Mouse (Mus musculus) kidney, embryonic 15.5 days (tissue): ENCODE results near the gene Slc41a3. TPM values are rescaled to one million over a fixed set of nuclear protein-coding genes. Genes with fewer than 3 reads are reported as not detected.
A peak's percentile ranks its signal among the peaks of the same experiment; 100 is the strongest.
"Not testable (repeated sequence)": the region's sequence is repeated elsewhere in the genome, so short reads cannot be mapped to it uniquely, and the experiment has no call there.

Experiments
- ATAC-seq: fragments of 200-750 bp; cut with Nextera tagmentation; replicated peaks from 2 replicates; pipeline ENCODE4 v1.8.0; 2017; ENCODE audit warnings: moderate TSS enrichment; ENCODE audit not compliant: low FRiP score
- H3K27ac ChIP-seq: fragments of 300-500 bp; sonication (generic); 2 replicates; pipeline ENCODE4 v1.5.1; 2015; ENCODE audit warnings: mild to moderate bottlenecking, inconsistent platforms
- H3K27me3 ChIP-seq: fragments of 300-500 bp; sonication (generic); 2 replicates; pipeline ENCODE4 v1.6.1; 2015; ENCODE audit warnings: inconsistent platforms
- H3K36me3 ChIP-seq: fragments of 300-500 bp; sonication (generic); 2 replicates; pipeline ENCODE4 v1.6.1; 2015; ENCODE audit warnings: inconsistent platforms
- H3K4me1 ChIP-seq: fragments of 300-500 bp; sonication (generic); 2 replicates; pipeline ENCODE4 v1.6.1; 2015; ENCODE audit warnings: inconsistent platforms
- H3K4me2 ChIP-seq: fragments of 300-500 bp; sonication (generic); 2 replicates; pipeline ENCODE4 v1.6.1; 2015; ENCODE audit warnings: moderate library complexity, mild to moderate bottlenecking, inconsistent platforms
- H3K4me3 ChIP-seq: fragments of 300-500 bp; sonication (generic); replicated peaks from 2 replicates; pipeline ENCODE4 v1.5.1; 2015; ENCODE audit warnings: mild to moderate bottlenecking, inconsistent platforms
- H3K9ac ChIP-seq: fragments of 300-500 bp; sonication (generic); 2 replicates; pipeline ENCODE4 v1.6.1; 2015; ENCODE audit warnings: mild to moderate bottlenecking, inconsistent platforms
- H3K9me3 ChIP-seq: fragments of 300-500 bp; sonication (generic); replicated peaks from 2 replicates; pipeline ENCODE4 v1.6.1; 2016; ENCODE audit warnings: inconsistent platforms
- WGBS: fragments of 180-500 bp; shearing (Covaris S2); methylation state at CpG from one replicate; pipeline ENCODE4 v1.1.7; 2015; ENCODE audit warnings: mixed read lengths; 5-methylcytosine and 5-hydroxymethylcytosine counted together
- polyA plus RNA-seq: library from polyadenylated mRNA; unstranded; fragments of >200 nt; fragmentation: Nextera tagmentation; extraction: Ambion mirVana; gene quantifications from 2 replicates; pipeline ENCODE4 v1.2.1, GENCODE M21; 2015

Gene Slc41a3
- polyA plus RNA-seq, 1 experiment from 2014 or later = 7.6 TPM

DNA sequence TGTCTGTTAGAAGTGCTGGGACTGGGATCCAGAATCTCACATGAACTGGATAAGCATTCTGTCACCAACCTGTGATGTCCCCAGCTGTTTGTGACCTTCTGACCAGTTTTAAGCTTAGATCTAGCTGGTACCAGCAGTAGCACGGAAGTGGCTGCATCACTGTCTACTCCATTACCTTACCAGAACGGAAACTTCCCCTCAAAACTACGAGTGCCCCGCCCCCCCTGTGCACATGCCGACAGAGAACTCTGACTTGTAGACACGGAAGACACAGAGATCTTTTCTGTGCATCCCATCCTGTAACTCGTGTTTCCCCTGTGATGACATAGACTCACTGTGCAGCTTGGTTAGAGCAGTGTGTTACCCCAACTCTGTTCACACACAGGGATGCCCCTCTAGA is 25.9 kb downstream of the Slc41a3 start:
- ATAC-seq = no peak
- no peak overlapping the region for H3K27ac ChIP-seq
- no peaks in the 10 kb centered on the region for H3K9me3 ChIP-seq
- H3K4me2 ChIP-seq = no peak overlapping the region
- no peak overlapping the region for H3K9ac ChIP-seq
- WGBS = 93% methylated on average over 7 of the region's 7 CpGs
- no peaks in the 10 kb centered on the region for H3K36me3 ChIP-seq
- peaks cover 2% of the 10 kb centered on the region for H3K4me1 ChIP-seq
- H3K4me3 ChIP-seq = no peak overlapping the region
- H3K27me3 ChIP-seq = no peaks in the 10 kb centered on the region

DNA sequence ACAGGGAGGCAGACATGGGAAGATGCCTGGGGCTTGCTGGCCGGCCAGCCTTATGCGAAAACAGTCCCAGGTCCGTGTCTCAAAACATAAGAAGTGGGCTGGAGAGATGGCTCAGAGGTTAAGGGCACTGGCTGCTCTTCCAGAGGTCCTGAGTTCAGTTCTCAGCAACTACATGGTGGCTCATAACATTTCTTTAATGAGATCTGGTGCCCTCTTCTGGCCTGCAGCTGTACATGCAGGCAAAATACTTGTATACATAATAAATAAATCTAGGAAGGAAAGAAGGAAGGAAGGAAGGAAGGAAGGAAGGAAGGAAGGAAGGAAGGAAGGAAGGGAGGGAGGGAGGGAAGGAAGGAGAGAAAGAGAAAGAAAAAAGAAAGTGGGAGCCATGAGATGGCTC is 28.0 kb downstream of the Slc41a3 start:
- H3K27ac ChIP-seq, ATAC-seq, H3K36me3 ChIP-seq, H3K4me2 ChIP-seq, H3K9me3 ChIP-seq, H3K9ac ChIP-seq, H3K4me1 ChIP-seq, H3K27me3 ChIP-seq, H3K4me3 ChIP-seq: not testable (repeated sequence)
- WGBS = 85% methylated on average over 3 of the region's 3 CpGs

GRCm38 (mm10) chr6:90635081-90635480 is 30.6 kb downstream of the Slc41a3 start:
- Histone ChIP-seq H3K36me3 (no peaks in the 10 kb centered on the region), H3K9ac (no peak overlapping the region), H3K27me3 (no peaks in the 10 kb centered on the region), H3K4me1 (no peaks in the 10 kb centered on the region), H3K9me3 (no peaks in the 10 kb centered on the region), H3K27ac (no peak overlapping the region), H3K4me2 (no peak overlapping the region), H3K4me3 (no peak overlapping the region)
- 45% methylated on average over 4 of the region's 4 CpGs for WGBS
- ATAC-seq = no peak

DNA sequence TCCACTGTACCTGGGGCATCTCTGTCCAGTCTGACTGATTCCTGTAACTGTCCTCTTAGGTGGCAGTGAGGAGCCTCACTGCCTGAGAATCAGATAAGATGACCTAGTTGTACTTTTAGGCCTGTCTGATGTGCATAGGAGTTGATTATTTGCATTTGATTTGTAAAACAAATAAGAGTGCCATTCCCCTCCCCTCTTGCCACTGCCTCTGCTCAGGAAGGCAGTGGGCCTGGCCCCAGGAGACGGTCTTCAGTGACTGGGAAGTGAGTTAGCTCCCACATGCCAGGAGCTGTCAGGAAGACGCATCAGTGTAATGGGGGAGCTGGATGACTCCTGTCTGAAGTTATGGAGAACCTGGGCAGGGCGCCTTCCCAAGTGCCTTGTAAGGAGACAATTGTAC is 31.1 kb downstream of the Slc41a3 start:
- Histone ChIP-seq H3K9me3 (no peaks in the 10 kb centered on the region), H3K4me1 (no peaks in the 10 kb centered on the region), H3K9ac (no peak overlapping the region), H3K27me3 (no peaks in the 10 kb centered on the region), H3K27ac (no peak overlapping the region), H3K4me3 (no peak overlapping the region), H3K36me3 (no peaks in the 10 kb centered on the region), H3K4me2 (no peak overlapping the region)
- no peak for ATAC-seq
- 59% methylated on average over 3 of the region's 3 CpGs for WGBS

DNA sequence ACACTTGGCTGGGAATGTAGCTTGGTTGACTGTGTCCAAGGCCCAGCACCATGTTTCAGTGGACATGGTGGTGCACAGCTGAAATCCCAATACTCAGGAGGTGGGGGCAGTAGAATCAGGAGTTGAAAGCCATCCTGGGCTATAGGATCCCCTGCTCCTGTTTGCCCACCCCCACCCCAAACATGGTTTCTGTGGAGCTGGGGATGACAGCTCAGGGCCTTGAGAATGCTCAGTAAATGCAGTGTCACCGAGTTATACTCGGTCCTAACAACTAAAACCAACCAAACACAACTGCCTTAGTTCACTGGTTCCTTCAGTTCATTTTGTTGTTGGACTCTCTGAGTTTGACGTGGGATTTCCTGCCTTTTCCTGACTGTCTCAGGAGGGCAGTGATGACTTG is 38.5 kb downstream of the Slc41a3 start:
- ATAC-seq = no peak
- no peak overlapping the region for H3K9ac ChIP-seq
- 82% methylated on average over 3 of the region's 3 CpGs for WGBS
- peaks cover 5% of the 10 kb centered on the region; the same call in 1 of the 2 replicates for H3K4me1 ChIP-seq
- H3K9me3 ChIP-seq = no peaks in the 10 kb centered on the region
- no peak overlapping the region for H3K4me3 ChIP-seq
- no peaks in the 10 kb centered on the region for H3K36me3 ChIP-seq
- no peak overlapping the region for H3K27ac ChIP-seq
- no peaks in the 10 kb centered on the region for H3K27me3 ChIP-seq
- H3K4me2 ChIP-seq = no peak overlapping the region

GRCm38 (mm10) chr6:90644965-90645364 is 40.4 kb downstream of the Slc41a3 start:
- H3K4me1 ChIP-seq = peaks cover 5% of the 10 kb centered on the region; the same call in 1 of the 2 replicates
- no peak for ATAC-seq
- H3K4me3 ChIP-seq = no peak overlapping the region
- no peaks in the 10 kb centered on the region for H3K27me3 ChIP-seq
- no peak overlapping the region for H3K27ac ChIP-seq
- H3K9me3 ChIP-seq = no peaks in the 10 kb centered on the region
- no peak overlapping the region for H3K9ac ChIP-seq
- 80% methylated on average over 4 of the region's 4 CpGs for WGBS
- H3K36me3 ChIP-seq = no peaks in the 10 kb centered on the region
- no peak overlapping the region for H3K4me2 ChIP-seq

GRCm38 (mm10) chr6:90648391-90648790 is 43.9 kb downstream of the Slc41a3 start:
- H3K9me3 ChIP-seq = no peaks in the 10 kb centered on the region
- H3K36me3 ChIP-seq = no peaks in the 10 kb centered on the region
- ATAC-seq = no peak
- no peak overlapping the region for H3K27ac ChIP-seq
- peaks cover 5% of the 10 kb centered on the region; the same call in 1 of the 2 replicates for H3K4me1 ChIP-seq
- H3K27me3 ChIP-seq = no peaks in the 10 kb centered on the region
- 95% methylated on average over 6 of the region's 6 CpGs for WGBS
- H3K4me3 ChIP-seq = no peak overlapping the region
- H3K4me2 ChIP-seq = no peak overlapping the region
- no peak overlapping the region for H3K9ac ChIP-seq

GRCm38 (mm10) chr6:90649279-90649678 is 44.8 kb downstream of the Slc41a3 start:
- Histone ChIP-seq H3K27ac (no peak overlapping the region), H3K27me3 (no peaks in the 10 kb centered on the region), H3K4me1 (peaks cover 5% of the 10 kb centered on the region; the same call in 1 of the 2 replicates), H3K9ac (no peak overlapping the region), H3K4me2 (no peak overlapping the region), H3K9me3 (no peaks in the 10 kb centered on the region), H3K36me3 (no peaks in the 10 kb centered on the region), H3K4me3 (no peak overlapping the region)
- 59% methylated on average over 4 of the region's 4 CpGs for WGBS
- no peak for ATAC-seq

GRCm38 (mm10) chr6:90650634-90651033 is 46.1 kb downstream of the Slc41a3 start:
- no peak for ATAC-seq
- 29% methylated on average over 1 of the region's 1 CpGs for WGBS

GRCm38 (mm10) chr6:90653736-90654135 is 49.2 kb downstream of the Slc41a3 start:
- ATAC-seq = 0 out of 2 replicates have a peak, but pooled peaks have one; percentile 41
- 63% methylated on average over 2 of the region's 2 CpGs for WGBS

More at GRCm38 (mm10) chr6:90650634-90651033, 46.1 kb downstream of the Slc41a3 start:
- no peaks in the 10 kb centered on the region for H3K9me3 ChIP-seq
- H3K4me1 ChIP-seq = no peaks in the 10 kb centered on the region
- no peaks in the 10 kb centered on the region for H3K27me3 ChIP-seq
- no peak overlapping the region for H3K4me3 ChIP-seq
- no peak overlapping the region for H3K4me2 ChIP-seq
- no peak overlapping the region for H3K27ac ChIP-seq
- no peak overlapping the region for H3K9ac ChIP-seq
- no peaks in the 10 kb centered on the region for H3K36me3 ChIP-seq

GRCm38 (mm10) chr6:90656344-90656850 is 51.9 kb downstream of the Slc41a3 start:
- H3K36me3 ChIP-seq, H3K9ac ChIP-seq, H3K27ac ChIP-seq, H3K9me3 ChIP-seq, H3K27me3 ChIP-seq, ATAC-seq, H3K4me2 ChIP-seq, H3K4me3 ChIP-seq: not testable (repeated sequence)
- H3K4me1 ChIP-seq = peaks cover 26% of the 10 kb centered on the region
- WGBS = 62% methylated on average over 2 of the region's 2 CpGs

More at GRCm38 (mm10) chr6:90653736-90654135, 49.2 kb downstream of the Slc41a3 start:
- Histone ChIP-seq H3K9me3 (no peaks in the 10 kb centered on the region), H3K27me3 (no peaks in the 10 kb centered on the region), H3K36me3 (no peaks in the 10 kb centered on the region), H3K4me3 (no peak overlapping the region), H3K9ac (no peak overlapping the region), H3K4me1 (no peaks in the 10 kb centered on the region), H3K27ac (no peak overlapping the region), H3K4me2 (no peak overlapping the region)

DNA sequence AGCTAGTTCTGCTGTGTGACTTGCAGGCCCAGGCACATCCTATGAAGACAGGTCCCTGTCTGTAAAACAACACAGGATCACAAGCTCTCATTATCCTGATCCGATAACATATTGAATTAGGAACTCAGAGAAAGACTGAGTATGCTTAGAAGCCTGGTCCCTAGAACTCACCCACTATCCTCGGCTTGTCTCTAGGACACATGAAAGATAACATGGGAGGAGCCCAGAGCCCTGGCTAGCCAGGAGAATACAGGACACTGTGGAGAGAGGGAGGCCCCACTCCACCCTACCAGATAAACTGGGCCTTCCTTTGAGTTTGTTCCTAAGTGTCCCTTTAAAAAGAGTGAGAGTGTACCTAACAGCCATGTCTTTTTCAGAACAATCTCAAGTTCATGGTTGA is 55.4 kb downstream of the Slc41a3 start:
- Histone ChIP-seq H3K4me2 (no peak overlapping the region), H3K4me3 (no peak overlapping the region), H3K36me3 (peaks cover 17% of the 10 kb centered on the region), H3K27me3 (no peaks in the 10 kb centered on the region), H3K27ac (peak overlapping the region; percentile 76; the same call in 1 of the 2 replicates), H3K9ac (no peak overlapping the region), H3K9me3 (no peaks in the 10 kb centered on the region), H3K4me1 (peaks cover 48% of the 10 kb centered on the region)
- ATAC-seq = no peak
- WGBS = 60% methylated on average over 2 of the region's 2 CpGs

- WGBS = 53% methylated on average over 20 of the region's 20 CpGs
- Histone ChIP-seq H3K4me3 (no peak overlapping the region), H3K27ac (peak overlapping the region; percentile 76), H3K9me3 (no peaks in the 10 kb centered on the region), H3K4me2 (no peak overlapping the region), H3K4me1 (peaks cover 48% of the 10 kb centered on the region), H3K36me3 (peaks cover 23% of the 10 kb centered on the region), H3K9ac (no peak overlapping the region), H3K27me3 (no peaks in the 10 kb centered on the region)
- ATAC-seq = peak; percentile 50
Measured at GRCm38 (mm10) chr6:90660398-90661028, 56.0 kb downstream of the Slc41a3 start.
